Mouse (Mus musculus): ENCODE results near the gene Gm10643. TPM values are rescaled to one million over a fixed set of nuclear protein-coding genes. Genes with fewer than 3 reads are reported as not detected.
A peak's percentile ranks its signal among the peaks of the same experiment; 100 is the strongest.

Gm10643 gene
- polyA plus RNA-seq, 1 experiment from 2014 or later: 1.1 TPM

DNA sequence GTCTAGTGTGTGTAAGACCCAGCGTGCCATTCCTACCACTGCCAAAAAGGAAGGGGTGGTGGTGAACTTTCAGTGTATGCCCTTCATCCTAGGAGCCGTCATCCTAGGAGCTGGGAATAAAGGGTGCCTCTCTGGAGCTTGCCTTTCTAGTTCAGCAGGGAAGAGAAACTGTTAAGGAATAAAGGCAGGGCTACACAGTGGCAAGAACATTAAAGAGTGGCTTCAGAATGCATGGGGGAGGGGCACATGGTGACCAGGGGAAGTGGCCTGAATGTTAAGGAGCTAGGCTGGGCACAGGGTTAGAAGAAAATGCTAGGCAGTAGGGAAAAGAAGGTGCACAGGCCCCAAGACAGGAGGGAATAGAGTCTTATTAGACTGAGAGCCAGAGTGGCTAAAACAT, 4.8 kb upstream of the Gm10643 start:
- Histone ChIP-seq H3K4me3 (ENCODE audit: low read depth, low read length) (no peak overlapping the region), H3K27me3 (replicated peaks; ENCODE audit: control insufficient read depth, insufficient read depth, low read length) (no peaks in the 10 kb centered on the region), H3K27ac (ENCODE audit: low read depth, low read length) (peak overlapping the region; percentile 62), H3K9me3 (ENCODE audit: control insufficient read depth) (no peaks in the 10 kb centered on the region), H3K36me3 (ENCODE audit: control insufficient read depth, insufficient read depth) (0 out of 2 replicates have a peak, but pooled peaks cover 3% of the 10 kb centered on the region), H3K4me1 (replicated peaks; ENCODE audit: control insufficient read depth, insufficient read depth, low read length) (no peaks in the 10 kb centered on the region; the same call in none of the 2 replicates), H3K9ac (ENCODE audit: low read depth, low read length) (no peak overlapping the region), H3K4me2 (replicated peaks; ENCODE audit: low read depth) (no peak overlapping the region)
- WGBS: 68% methylated on average over 2 of the region's 2 CpGs
- no peak for TF ChIP-seq CTCF (IDR thresholded peaks at IDR 0.05; ENCODE audit: low read depth)
- no peak for ATAC-seq

DNA sequence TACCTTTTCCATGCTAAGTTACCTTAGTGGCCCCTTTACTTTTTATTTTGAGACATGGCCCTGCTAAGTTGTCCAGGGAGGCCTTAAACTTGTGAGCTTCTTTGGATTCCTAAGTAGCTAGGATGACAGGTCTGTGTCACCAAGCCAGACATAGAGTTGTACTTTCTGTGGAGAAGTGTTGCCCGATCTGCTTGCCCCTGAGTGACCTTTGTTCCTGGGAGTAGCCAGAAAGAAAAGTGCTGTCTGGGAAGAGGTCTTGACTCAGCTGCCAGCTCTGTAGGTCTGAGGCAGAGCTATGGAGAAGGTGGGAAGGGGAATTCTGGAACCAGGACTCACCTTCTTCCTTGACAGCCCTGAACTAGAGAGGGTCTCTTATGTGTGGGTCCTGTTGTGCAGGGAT, 4.2 kb upstream of the Gm10643 start:
- 0 out of 2 replicates have a peak, but pooled peaks cover 3% of the 10 kb centered on the region for H3K36me3 ChIP-seq (ENCODE audit: control insufficient read depth, insufficient read depth)
- ATAC-seq: no peak
- no peaks in the 10 kb centered on the region; the same call in none of the 2 replicates for H3K4me1 ChIP-seq (replicated peaks; ENCODE audit: control insufficient read depth, insufficient read depth, low read length)
- peak overlapping the region; percentile 24; the same call in 1 of the 2 replicates for H3K4me2 ChIP-seq (replicated peaks; ENCODE audit: low read depth)
- no peaks in the 10 kb centered on the region for H3K9me3 ChIP-seq (ENCODE audit: control insufficient read depth)
- WGBS: 10% methylated on average over 1 of the region's 1 CpGs
- peak overlapping the region; percentile 62 for H3K27ac ChIP-seq (ENCODE audit: low read depth, low read length)
- no peak for TF ChIP-seq CTCF (IDR thresholded peaks at IDR 0.05; ENCODE audit: low read depth)
- no peaks in the 10 kb centered on the region for H3K27me3 ChIP-seq (replicated peaks; ENCODE audit: control insufficient read depth, insufficient read depth, low read length)
- no peak overlapping the region for H3K4me3 ChIP-seq (ENCODE audit: low read depth, low read length)
- no peak overlapping the region for H3K9ac ChIP-seq (ENCODE audit: low read depth, low read length)

GRCm38 (mm10) chr8:84068316-84069035, 3.5 kb upstream of the Gm10643 start:
- Histone ChIP-seq H3K9me3 (ENCODE audit: control insufficient read depth) (no peaks in the 10 kb centered on the region), H3K4me1 (replicated peaks; ENCODE audit: control insufficient read depth, insufficient read depth, low read length) (no peaks in the 10 kb centered on the region; the same call in none of the 2 replicates), H3K9ac (ENCODE audit: low read depth, low read length) (no peak overlapping the region), H3K4me3 (ENCODE audit: low read depth, low read length) (no peak overlapping the region), H3K27ac (ENCODE audit: low read depth, low read length) (peak overlapping the region; percentile 62; the same call in 1 of the 2 replicates), H3K27me3 (replicated peaks; ENCODE audit: control insufficient read depth, insufficient read depth, low read length) (no peaks in the 10 kb centered on the region), H3K36me3 (ENCODE audit: control insufficient read depth, insufficient read depth) (0 out of 2 replicates have a peak, but pooled peaks cover 3% of the 10 kb centered on the region), H3K4me2 (replicated peaks; ENCODE audit: low read depth) (peak overlapping the region; percentile 79; the same call in 1 of the 2 replicates)
- WGBS: 48% methylated on average over 12 of the region's 12 CpGs
- no peak for ATAC-seq
- no peak for TF ChIP-seq CTCF (IDR thresholded peaks at IDR 0.05; ENCODE audit: low read depth)

DNA sequence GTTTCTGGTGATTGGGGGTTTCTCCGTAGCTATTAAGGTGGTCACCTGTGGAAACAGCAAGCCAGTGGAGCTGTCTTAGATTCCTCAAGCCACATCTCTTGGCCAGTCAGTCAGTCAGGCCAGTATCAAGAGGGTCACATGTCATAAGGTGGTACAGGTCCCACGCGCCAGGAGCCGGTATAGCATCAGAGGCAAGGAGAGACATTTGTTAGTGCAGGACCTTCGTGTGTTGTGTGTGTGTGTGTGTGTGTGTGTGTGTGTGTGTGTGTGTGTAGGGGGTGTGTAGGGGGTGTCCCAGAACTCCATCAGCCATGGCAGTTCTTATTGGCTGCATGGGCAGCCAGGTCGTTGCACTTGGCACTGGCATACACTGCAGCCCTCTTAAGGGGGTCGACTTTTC, 3.0 kb upstream of the Gm10643 start:
- Histone ChIP-seq H3K4me2 (replicated peaks; ENCODE audit: low read depth) (peak overlapping the region; percentile 79), H3K9me3 (ENCODE audit: control insufficient read depth) (no peaks in the 10 kb centered on the region), H3K27ac (ENCODE audit: low read depth, low read length) (no peak overlapping the region), H3K27me3 (replicated peaks; ENCODE audit: control insufficient read depth, insufficient read depth, low read length) (no peaks in the 10 kb centered on the region), H3K36me3 (ENCODE audit: control insufficient read depth, insufficient read depth) (0 out of 2 replicates have a peak, but pooled peaks cover 3% of the 10 kb centered on the region), H3K9ac (ENCODE audit: low read depth, low read length) (no peak overlapping the region), H3K4me1 (replicated peaks; ENCODE audit: control insufficient read depth, insufficient read depth, low read length) (no peaks in the 10 kb centered on the region; the same call in none of the 2 replicates), H3K4me3 (ENCODE audit: low read depth, low read length) (no peak overlapping the region)
- no peak for ATAC-seq
- no peak for TF ChIP-seq CTCF (IDR thresholded peaks at IDR 0.05; ENCODE audit: low read depth)
- WGBS: 67% methylated on average over 7 of the region's 7 CpGs

- under 1% methylated on average over 52 of the region's 58 CpGs for WGBS
These were observed 2.2 kb upstream of the Gm10643 start for GRCm38 (mm10) chr8:84067047-84067573.

DNA sequence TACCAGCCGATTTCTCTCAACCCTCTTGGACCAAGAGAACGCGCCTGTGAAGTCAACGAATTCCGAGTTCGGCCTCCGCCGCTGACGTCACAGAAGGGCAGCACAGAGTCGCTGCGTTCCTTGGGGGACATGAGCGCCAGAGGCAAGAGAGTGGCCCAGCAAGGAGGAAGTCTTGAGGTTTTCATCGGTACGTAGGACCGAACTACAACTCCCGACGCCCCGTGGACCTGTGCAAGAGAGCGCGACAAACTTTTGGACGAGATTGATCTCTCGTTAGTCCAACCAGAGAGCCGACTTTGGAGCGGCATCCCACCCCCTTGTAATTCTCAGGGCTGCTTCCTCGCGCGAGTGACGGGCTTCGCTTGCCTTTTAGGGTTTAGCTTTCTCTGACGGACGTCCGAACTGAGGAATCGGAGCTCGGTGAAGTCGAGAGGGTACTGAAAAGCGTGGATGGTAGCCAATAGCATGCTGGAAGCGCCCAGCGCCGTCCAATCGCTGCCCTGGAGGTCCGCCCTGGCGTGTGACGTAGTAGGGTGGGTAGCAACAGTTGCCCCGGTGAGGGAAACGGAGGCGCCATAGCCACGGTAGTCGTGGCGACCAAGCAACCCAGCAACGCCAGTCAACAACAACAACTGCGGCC, 1.5 kb upstream of the Gm10643 start, which contains the start of gene Rfx1:
Gene Rfx1 (plus strand): TSS at position 544 of the 640 bp plus-strand sequence.
- Histone ChIP-seq H3K36me3 (ENCODE audit: control insufficient read depth, insufficient read depth) (no peaks in the 10 kb centered on the region), H3K4me1 (replicated peaks; ENCODE audit: control insufficient read depth, insufficient read depth, low read length) (no peaks in the 10 kb centered on the region; the same call in none of the 2 replicates), H3K4me3 (ENCODE audit: low read depth, low read length) (peak within 1 kb of the TSS; percentile 87), H3K9me3 (ENCODE audit: control insufficient read depth) (no peaks in the 10 kb centered on the region), H3K4me2 (replicated peaks; ENCODE audit: low read depth) (peak within 1 kb of the TSS; percentile 79), H3K27ac (ENCODE audit: low read depth, low read length) (peak within 1 kb of the TSS; percentile 97), H3K27me3 (replicated peaks; ENCODE audit: control insufficient read depth, insufficient read depth, low read length) (no peaks in the 10 kb centered on the region), H3K9ac (ENCODE audit: low read depth, low read length) (peak within 1 kb of the TSS; percentile 82)
- TF ChIP-seq CTCF (IDR thresholded peaks at IDR 0.05; ENCODE audit: low read depth): peak; percentile 18; the same call in 1 of the 2 replicates
- peak; percentile 97 for ATAC-seq
- WGBS: under 1% methylated on average over 51 of the region's 51 CpGs

More at GRCm38 (mm10) chr8:84067047-84067573, 2.2 kb upstream of the Gm10643 start:
- Histone ChIP-seq H3K27me3 (replicated peaks; ENCODE audit: control insufficient read depth, insufficient read depth, low read length) (no peaks in the 10 kb centered on the region), H3K9ac (ENCODE audit: low read depth, low read length) (peak overlapping the region; percentile 82), H3K4me2 (replicated peaks; ENCODE audit: low read depth) (peak overlapping the region; percentile 79), H3K4me1 (replicated peaks; ENCODE audit: control insufficient read depth, insufficient read depth, low read length) (no peaks in the 10 kb centered on the region; the same call in none of the 2 replicates), H3K9me3 (ENCODE audit: control insufficient read depth) (no peaks in the 10 kb centered on the region), H3K4me3 (ENCODE audit: low read depth, low read length) (peak overlapping the region; percentile 87), H3K27ac (ENCODE audit: low read depth, low read length) (peak overlapping the region; percentile 97), H3K36me3 (ENCODE audit: control insufficient read depth, insufficient read depth) (0 out of 2 replicates have a peak, but pooled peaks cover 2% of the 10 kb centered on the region)
- peak; percentile 82 for ATAC-seq
- TF ChIP-seq CTCF (IDR thresholded peaks at IDR 0.05; ENCODE audit: low read depth): no peak
